32 mouse cellular contexts compared by ENCODE assay signal in the genomic region with DNA sequence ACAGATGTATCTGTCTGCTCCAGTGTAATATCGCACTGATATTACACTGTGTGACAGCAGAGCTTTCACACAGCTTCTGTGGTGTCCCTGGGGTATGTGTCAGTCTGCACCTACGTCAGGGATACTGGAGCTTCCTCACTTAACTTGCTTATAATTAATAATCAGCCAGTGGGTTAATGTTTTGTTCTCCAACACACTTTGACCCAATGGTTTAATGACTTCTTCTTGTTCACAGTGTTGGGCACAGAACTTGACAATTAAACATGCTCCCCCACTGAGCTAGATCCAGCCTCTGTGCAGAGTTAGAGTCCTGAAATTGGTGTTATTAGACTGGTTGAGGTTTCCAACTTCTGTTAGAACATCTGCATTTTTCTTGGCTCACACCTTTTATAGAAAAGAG. TPM values are rescaled to one million over a fixed set of nuclear protein-coding genes. Genes with fewer than 3 reads are reported as not detected.
DNase-seq lines count a peak whose midpoint lies in the region; ATAC-seq and TF ChIP-seq lines count a peak whose summit lies in the region.
"Had no signal": no experiment of that assay in that cellular context is flagged by ENCODE, and none has a peak within 500 bp of the region (broad histone marks: within the 10 kb centered on the region; RNA-seq: fewer than 3 reads in every experiment).

No protein-coding gene starts in this region.

- no peak overlapping the region for H3K4me2 ChIP-seq in kidney, postnatal 0 days (ENCODE audit: low read length)
- H3K4me2 ChIP-seq: embryonic facial prominence, embryonic 13.5 days; forebrain, embryonic 12.5 days; forebrain, embryonic 15.5 days; heart, embryonic 13.5 days; hindbrain, embryonic 12.5 days; hindbrain, embryonic 15.5 days had no signal

- 0 out of 2 replicates have a peak, but pooled peaks have one; percentile 36 for ATAC-seq in kidney, postnatal 0 days (replicated peaks; ENCODE audit: low FRiP score, low read depth)
- ATAC-seq: CD4-positive, CD25-positive, alpha-beta regulatory T cell, adult 4 months; forebrain, embryonic 15.5 days had no signal

- H3K4me1 ChIP-seq in kidney, postnatal 0 days (replicated peaks; ENCODE audit: insufficient read depth, low read length): no peaks in the 10 kb centered on the region
- H3K4me1 ChIP-seq: embryonic facial prominence, embryonic 10.5 days; embryonic facial prominence, embryonic 13.5 days; forebrain, embryonic 12.5 days; forebrain, embryonic 15.5 days; heart, embryonic 10.5 days; heart, embryonic 13.5 days; hindbrain, embryonic 12.5 days; hindbrain, embryonic 15.5 days had no signal

- no peak overlapping the region for H3K9ac ChIP-seq in kidney, postnatal 0 days (ENCODE audit: low read depth, low read length)
- H3K9ac ChIP-seq: embryonic facial prominence, embryonic 13.5 days; forebrain, embryonic 12.5 days; forebrain, embryonic 15.5 days; heart, embryonic 13.5 days; hindbrain, embryonic 12.5 days; hindbrain, embryonic 15.5 days had no signal

- no peaks in the 10 kb centered on the region for H3K9me3 ChIP-seq in kidney, postnatal 0 days (replicated peaks; ENCODE audit: low read length)
- H3K9me3 ChIP-seq: embryonic facial prominence, embryonic 10.5 days; embryonic facial prominence, embryonic 13.5 days; forebrain, embryonic 12.5 days; forebrain, embryonic 15.5 days; heart, embryonic 10.5 days; heart, embryonic 13.5 days; hindbrain, embryonic 12.5 days; hindbrain, embryonic 15.5 days had no signal

- DNase-seq in kidney, adult 8-10 months: peak; percentile 44 to 67
- DNase-seq in kidney, postnatal 4 days: no peak
- DNase-seq in kidney, postnatal 0 days (ENCODE audit: low spot score): peak; percentile 13
- DNase-seq in kidney, postnatal 14 days: peak; percentile 34
- no peak for DNase-seq in frontal cortex, postnatal 14 days (ENCODE audit: low spot score in 2 of 2)
- DNase-seq in heart, postnatal 36 days: no peak
- DNase-seq: adrenal gland, adult 2 months; adrenal gland, postnatal 14 days; cerebellum, adult 11 months; cerebellum, adult 2 months; cerebellum, adult 9-11 months; cerebellum, postnatal 36 days; embryo, embryonic 11 days; gastrocnemius, postnatal 10 days; gastrocnemius, postnatal 36 days; heart, adult 2 months; heart, postnatal 14 days had no signal

- H3K36me3 ChIP-seq in kidney, postnatal 0 days (ENCODE audit: insufficient read depth, low read length): no peaks in the 10 kb centered on the region
- H3K36me3 ChIP-seq: embryonic facial prominence, embryonic 10.5 days; embryonic facial prominence, embryonic 13.5 days; forebrain, embryonic 12.5 days; forebrain, embryonic 15.5 days; heart, embryonic 10.5 days; heart, embryonic 13.5 days; hindbrain, embryonic 12.5 days; hindbrain, embryonic 15.5 days had no signal

- 66% methylated on average over 2 of the region's 2 CpGs for WGBS in kidney, postnatal 0 days

- intact Hi-C loops in heart, postnatal 36 days (cut with DNase I): no loop called here

- H3K27me3 ChIP-seq in kidney, postnatal 0 days (ENCODE audit: insufficient read depth, low read length): no peaks in the 10 kb centered on the region
- H3K27me3 ChIP-seq: embryonic facial prominence, embryonic 13.5 days; forebrain, embryonic 12.5 days; forebrain, embryonic 15.5 days; heart, embryonic 13.5 days; hindbrain, embryonic 12.5 days; hindbrain, embryonic 15.5 days had no signal

- H3K4me3 ChIP-seq in kidney, postnatal 0 days (replicated peaks; ENCODE audit: low read depth, low read length): no peak overlapping the region
- H3K4me3 ChIP-seq: embryonic facial prominence, embryonic 10.5 days; embryonic facial prominence, embryonic 13.5 days; erythroblast, embryonic 14.5 days; forebrain, embryonic 12.5 days; forebrain, embryonic 15.5 days; heart, adult 2 months; heart, embryonic 10.5 days; heart, embryonic 13.5 days; hindbrain, embryonic 12.5 days; hindbrain, embryonic 15.5 days had no signal

- no peak overlapping the region for H3K27ac ChIP-seq in kidney, postnatal 0 days
- H3K27ac ChIP-seq: embryonic facial prominence, embryonic 10.5 days; embryonic facial prominence, embryonic 13.5 days; forebrain, embryonic 12.5 days; forebrain, embryonic 15.5 days; heart, adult 2 months; heart, embryonic 10.5 days; heart, embryonic 13.5 days; hindbrain, embryonic 12.5 days; hindbrain, embryonic 15.5 days had no signal

- TF ChIP-seq CTCF in kidney, postnatal 0 days (IDR thresholded peaks at IDR 0.05; ENCODE audit: low read depth): no peak

RNA-seq across cellular contexts. Expression of gene Wdr72, which starts 34.2 kb away (rescaled TPM):
- polyA plus RNA-seq in kidney, postnatal 0 days (2015; fragmentation: Nextera tagmentation; extraction: Ambion mirVana): 3.6 and 4.1 TPM in 2 replicates
- total RNA-seq in heart, postnatal 36 days (2021): under 1 TPM; 0.14 to 0.16 TPM
- total RNA-seq: adrenal gland, adult 2 months; gastrocnemius, adult 18-20 months; gastrocnemius, postnatal 36 days; granulocyte monocyte progenitor cell, adult 5-6 weeks; hematopoietic stem cell, adult 5-6 weeks; MEL had no signal
- polyA plus RNA-seq: adrenal gland, adult 2 months; C2C12; CD4-positive, CD25-positive, alpha-beta regulatory T cell, adult 4 months; erythroblast, embryonic 14.5 days had no signal

Comparison
In these comparisons a context has a peak if more than half of its experiments do, and no peak if none do; other contexts are left out.
1. DNase-seq: peak in kidney, adult 8-10 months (2 of 2), kidney, postnatal 0 days (single experiment) and kidney, postnatal 14 days (single experiment); none in kidney, postnatal 4 days (0 of 2), frontal cortex, postnatal 14 days (0 of 2) and heart, postnatal 36 days (0 of 2).